Mouse (Mus musculus) stomach, embryonic 16.5 days (tissue): ENCODE measurements around the gene Fam168b. TPM values are rescaled to one million over a fixed set of nuclear protein-coding genes. Genes with fewer than 3 reads are reported as not detected.

Source experiments
- ATAC-seq: fragments of 200-750 bp; cut with Nextera tagmentation; 2 replicates; pipeline ENCODE4 v1.8.0; 2017; ENCODE audit warnings: moderate number of reproducible peaks, moderate TSS enrichment; ENCODE audit not compliant: insufficient read depth, low FRiP score
- H3K27ac ChIP-seq: fragments of 300-500 bp; sonication (generic); 2 replicates; pipeline ENCODE4 v1.5.1; 2014; ENCODE audit warnings: low read length
- H3K27me3 ChIP-seq: fragments of 300-500 bp; sonication (generic); 2 replicates; pipeline ENCODE4 v1.6.1; 2014; ENCODE audit warnings: low read length, control low read depth, mixed read lengths; ENCODE audit not compliant: control insufficient read depth, insufficient read depth
- H3K36me3 ChIP-seq: fragments of 300-500 bp; sonication (generic); 2 replicates; pipeline ENCODE4 v1.6.1; 2014; ENCODE audit warnings: low read length; ENCODE audit not compliant: control insufficient read depth, insufficient read depth
- H3K4me1 ChIP-seq: fragments of 300-500 bp; sonication (generic); 2 replicates; pipeline ENCODE4 v1.6.1; 2014; ENCODE audit warnings: low read length, control low read depth, mixed read lengths; ENCODE audit not compliant: control insufficient read depth, insufficient read depth
- H3K4me2 ChIP-seq: fragments of 300-500 bp; sonication (generic); 2 replicates; pipeline ENCODE4 v1.6.1; 2014; ENCODE audit warnings: low read depth, low read length, mixed read lengths
- H3K4me3 ChIP-seq: fragments of 300-500 bp; sonication (generic); replicated peaks from 2 replicates; pipeline ENCODE4 v1.5.1; 2014; ENCODE audit warnings: mild to moderate bottlenecking, low read length
- H3K9ac ChIP-seq: fragments of 300-500 bp; sonication (generic); 2 replicates; pipeline ENCODE4 v1.6.1; 2014; ENCODE audit warnings: low read length
- H3K9me3 ChIP-seq: fragments of 300-500 bp; sonication (generic); replicated peaks from 2 replicates; pipeline ENCODE4 v1.6.1; 2016; ENCODE audit warnings: low read length, control low read depth; ENCODE audit not compliant: control insufficient read depth
- WGBS: fragments of 180-500 bp; shearing (Covaris S2); extraction: QIAGEN DNeasy Blood & Tissue Kit; methylation state at CpG from one replicate; pipeline ENCODE4 v1.1.7; 2014; 5-methylcytosine and 5-hydroxymethylcytosine counted together
- polyA plus RNA-seq: library from polyadenylated mRNA; unstranded; fragments of >200 nt; fragmentation: Nextera tagmentation; extraction: Ambion mirVana; gene quantifications from 2 replicates; pipeline ENCODE4 v1.2.1, GENCODE M21; 2015

Gene Fam168b
- polyA plus RNA-seq, 1 experiment from 2014 or later = 46.2 TPM

DNA sequence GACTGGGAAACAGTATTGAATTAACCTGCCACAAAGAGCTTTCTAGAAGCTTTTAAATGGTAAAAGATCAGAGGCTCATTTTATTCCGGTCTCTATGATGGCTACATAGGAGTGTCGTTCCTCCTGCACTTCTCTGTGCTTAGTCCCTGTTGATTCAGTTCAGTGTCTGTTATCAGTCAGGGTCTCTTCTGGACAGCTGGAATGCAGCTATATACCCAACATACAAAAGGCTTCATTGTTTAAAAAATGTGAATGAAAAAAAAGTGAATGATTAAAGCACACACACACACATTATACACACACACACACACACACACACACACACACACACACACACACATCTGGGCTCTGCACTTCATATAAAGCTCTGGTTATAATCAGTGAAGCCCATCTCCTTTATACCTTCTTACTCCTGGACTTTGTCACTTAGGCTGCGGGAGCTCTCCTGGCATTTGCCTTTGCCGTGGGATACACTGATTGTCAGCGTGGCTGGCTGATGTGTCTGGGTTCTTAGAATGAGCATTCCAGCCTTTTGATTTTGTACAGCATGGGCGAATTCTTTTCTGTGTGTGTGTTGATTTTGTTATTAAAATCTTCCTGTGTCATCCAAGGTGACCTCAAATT lies 59.2 kb downstream of the Fam168b start:
- H3K9me3 ChIP-seq = no peaks in the 10 kb centered on the region
- ATAC-seq = no peak
- no peak overlapping the region for H3K4me2 ChIP-seq
- no peaks in the 10 kb centered on the region for H3K36me3 ChIP-seq
- 19% methylated on average over 6 of the region's 6 CpGs for whole genome bisulfite sequencing
- H3K27ac ChIP-seq = no peak overlapping the region
- no peak overlapping the region for H3K9ac ChIP-seq
- H3K4me1 ChIP-seq = no peaks in the 10 kb centered on the region
- H3K4me3 ChIP-seq = no peak overlapping the region
- H3K27me3 ChIP-seq = no peaks in the 10 kb centered on the region

GRCm38 (mm10) chr1:34775870-34776269 lies 67.0 kb downstream of the Fam168b start:
- Histone ChIP-seq H3K9me3 (no peaks in the 10 kb centered on the region), H3K27me3 (no peaks in the 10 kb centered on the region), H3K4me2 (no peak overlapping the region), H3K4me3 (no peak overlapping the region), H3K9ac (no peak overlapping the region), H3K4me1 (no peaks in the 10 kb centered on the region), H3K36me3 (no peaks in the 10 kb centered on the region), H3K27ac (no peak overlapping the region)
- no peak for ATAC-seq
- 91% methylated on average over 3 of the region's 3 CpGs for WGBS

GRCm38 (mm10) chr1:34768875-34769274 lies 74.0 kb downstream of the Fam168b start:
- Histone ChIP-seq H3K27me3 (no peaks in the 10 kb centered on the region), H3K9ac (no peak overlapping the region), H3K4me2 (no peak overlapping the region), H3K9me3 (no peaks in the 10 kb centered on the region), H3K4me1 (no peaks in the 10 kb centered on the region), H3K4me3 (no peak overlapping the region), H3K27ac (no peak overlapping the region), H3K36me3 (no peaks in the 10 kb centered on the region)
- ATAC-seq = no peak
- 69% methylated on average over 6 of the region's 6 CpGs for WGBS

GRCm38 (mm10) chr1:34767851-34768250 lies 75.0 kb downstream of the Fam168b start:
- Histone ChIP-seq H3K9me3 (no peaks in the 10 kb centered on the region), H3K36me3 (no peaks in the 10 kb centered on the region), H3K27ac (no peak overlapping the region), H3K4me3 (no peak overlapping the region), H3K9ac (no peak overlapping the region), H3K27me3 (no peaks in the 10 kb centered on the region), H3K4me1 (no peaks in the 10 kb centered on the region), H3K4me2 (no peak overlapping the region)
- WGBS = 53% methylated on average over 4 of the region's 4 CpGs
- no peak for ATAC-seq

DNA sequence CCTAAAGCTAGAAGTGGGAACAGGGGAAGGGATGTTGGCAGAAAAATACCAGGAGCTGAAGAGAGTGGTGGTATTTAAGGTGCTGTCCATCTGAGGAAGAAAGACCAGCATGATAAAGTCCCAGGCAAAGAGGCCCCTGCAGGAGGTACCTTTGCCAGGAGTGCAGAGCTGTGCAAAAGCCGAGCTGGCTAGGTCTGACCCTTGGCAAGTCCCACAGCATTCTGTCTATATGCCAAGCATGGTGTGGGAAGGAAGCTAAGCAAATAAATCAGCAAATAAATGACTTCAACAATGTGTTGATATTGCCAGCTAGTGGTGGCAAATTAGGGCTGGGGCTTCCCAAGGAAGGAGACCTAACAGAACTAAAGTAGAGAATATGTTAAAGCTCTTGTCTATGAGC lies 76.0 kb downstream of the Fam168b start:
- H3K9ac ChIP-seq = no peak overlapping the region
- no peak overlapping the region for H3K27ac ChIP-seq
- H3K4me3 ChIP-seq = no peak overlapping the region
- H3K4me1 ChIP-seq = no peaks in the 10 kb centered on the region
- WGBS = 54% methylated on average over 1 of the region's 1 CpGs
- H3K36me3 ChIP-seq = no peaks in the 10 kb centered on the region
- H3K27me3 ChIP-seq = no peaks in the 10 kb centered on the region
- no peak overlapping the region for H3K4me2 ChIP-seq
- no peak for ATAC-seq
- H3K9me3 ChIP-seq = no peaks in the 10 kb centered on the region

Other genes with a start within 250 kb of the Fam168b start
- 63.9 and 80.2 TPM in 2 replicates for gene Plekhb2, start 6.9 kb upstream of the Fam168b start, polyA plus RNA-seq